Mouse (Mus musculus) liver, embryonic 14.5 days (tissue): ENCODE results near the gene Pced1b.

Source experiments
- CTCF ChIP-seq: IDR thresholded peaks from 2 replicates; pipeline ENCODE4 v1.5.1; 2016; ENCODE audit warnings: antibody characterized with exemption, low read depth, control low read depth
- EP300 ChIP-seq: IDR thresholded peaks from 2 replicates; pipeline ENCODE4 v1.6.1; 2016; ENCODE audit warnings: antibody characterized with exemption, low read depth

GRCm38 (mm10) chr15:97259300-97259699 lies 12.4 kb downstream of the Pced1b start:
- TF ChIP-seq CTCF = no peak
- no peak for TF ChIP-seq EP300
